Mouse (Mus musculus) liver, embryonic 11.5 days (tissue): ENCODE measurements around the gene Gimap4. TPM values are rescaled to one million over a fixed set of nuclear protein-coding genes. Genes with fewer than 3 reads are reported as not detected.
A peak's percentile ranks its signal among the peaks of the same experiment; 100 is the strongest.

Source experiments
- ATAC-seq: fragments of 200-750 bp; cut with Nextera tagmentation; replicated peaks from 2 replicates; pipeline ENCODE4 v1.8.0; 2017; ENCODE audit warnings: moderate number of reproducible peaks, mild to moderate bottlenecking, moderate TSS enrichment, moderate library complexity; ENCODE audit not compliant: low FRiP score
- DNase-seq: peaks from one replicate; pipeline ENCODE4 v3.0.0-alpha.2; 2017; ENCODE audit warnings: low spot score
- H3K27ac ChIP-seq: fragments of 300-500 bp; sonication (generic); 2 replicates; pipeline ENCODE4 v1.5.1; 2014; ENCODE audit warnings: mild to moderate bottlenecking, low read depth, low read length, control low read depth
- H3K27me3 ChIP-seq: fragments of 300-500 bp; sonication (generic); replicated peaks from 2 replicates; pipeline ENCODE4 v1.6.1; 2014; ENCODE audit warnings: low read length, mixed read lengths; ENCODE audit not compliant: control insufficient read depth, insufficient read depth
- H3K36me3 ChIP-seq: fragments of 300-500 bp; sonication (generic); 2 replicates; pipeline ENCODE4 v1.6.1; 2014; ENCODE audit warnings: mild to moderate bottlenecking, low read length, moderate library complexity, mixed read lengths; ENCODE audit not compliant: control insufficient read depth, insufficient read depth
- H3K4me1 ChIP-seq: fragments of 300-500 bp; sonication (generic); replicated peaks from 2 replicates; pipeline ENCODE4 v1.6.1; 2014; ENCODE audit warnings: low read length, mixed read lengths; ENCODE audit not compliant: control insufficient read depth, insufficient read depth
- H3K4me2 ChIP-seq: fragments of 300-500 bp; sonication (generic); 2 replicates; pipeline ENCODE4 v1.6.1; 2014; ENCODE audit warnings: mild to moderate bottlenecking, control low read depth, moderate library complexity
- H3K4me3 ChIP-seq: fragments of 300-500 bp; sonication (generic); 2 replicates; pipeline ENCODE4 v1.5.1; 2014; ENCODE audit warnings: low read depth, low read length, control low read depth
- H3K9ac ChIP-seq: fragments of 300-500 bp; sonication (generic); 2 replicates; pipeline ENCODE4 v1.6.1; 2014; ENCODE audit warnings: low read depth, low read length, control low read depth
- H3K9me3 ChIP-seq: fragments of 300-500 bp; sonication (generic); 2 replicates; pipeline ENCODE4 v1.6.1; 2016; ENCODE audit warnings: low read length, inconsistent platforms, mixed read lengths; ENCODE audit not compliant: control insufficient read depth
- WGBS: fragments of 180-500 bp; shearing (Covaris S2); extraction: QIAGEN DNeasy Blood & Tissue Kit; methylation state at CpG from one replicate; pipeline ENCODE4 v1.1.7; 2014; 5-methylcytosine and 5-hydroxymethylcytosine counted together
- polyA plus RNA-seq: library from polyadenylated mRNA; unstranded; fragments of >200 nt; fragmentation: Nextera tagmentation; extraction: Ambion mirVana; gene quantifications from 2 replicates; pipeline ENCODE4 v1.2.1, GENCODE M21; 2014

The Gimap4 gene
- 21.8 and 23.5 TPM in 2 replicates for polyA plus RNA-seq

GRCm38 (mm10) chr6:48684319-48684718 lies at the start of gene Gimap4:
TSS of gene Gimap4 (plus strand) at chr6:48684549.
- DNase-seq: no peak
- ATAC-seq: no peak
- peak within 1 kb of the TSS; percentile 9; the same call in 1 of the 2 replicates for H3K4me2 ChIP-seq
- 59% methylated on average over 5 of the region's 5 CpGs for WGBS
- no peaks in the 10 kb centered on the region for H3K9me3 ChIP-seq
- no peaks in the 10 kb centered on the region for H3K36me3 ChIP-seq
- no peak within 1 kb of the TSS for H3K9ac ChIP-seq
- no peaks in the 10 kb centered on the region for H3K27me3 ChIP-seq
- no peaks in the 10 kb centered on the region for H3K4me1 ChIP-seq
- H3K27ac ChIP-seq: no peak within 1 kb of the TSS
- no peak within 1 kb of the TSS for H3K4me3 ChIP-seq

- no peak overlapping the region for H3K4me2 ChIP-seq
- no peak overlapping the region for H3K4me3 ChIP-seq
- no peak overlapping the region for H3K27ac ChIP-seq
- H3K9ac ChIP-seq: no peak overlapping the region
- peak; percentile 77 for ATAC-seq
- H3K9me3 ChIP-seq: no peaks in the 10 kb centered on the region
- no peak for DNase-seq
- H3K36me3 ChIP-seq: no peaks in the 10 kb centered on the region
- no peaks in the 10 kb centered on the region; the same call in 1 of the 2 replicates for H3K4me1 ChIP-seq
- H3K27me3 ChIP-seq: peaks cover under 1% of the 10 kb centered on the region; the same call in 1 of the 2 replicates
- WGBS: 58% methylated on average over 2 of the region's 2 CpGs
Measured at GRCm38 (mm10) chr6:48635105-48635504, 49.2 kb upstream of the Gimap4 start.

- DNase-seq: peak; percentile 8
- H3K36me3 ChIP-seq: no peaks in the 10 kb centered on the region
- no peak overlapping the region for H3K9ac ChIP-seq
- H3K4me2 ChIP-seq: no peak overlapping the region
- H3K27me3 ChIP-seq: no peaks in the 10 kb centered on the region
- H3K9me3 ChIP-seq: no peaks in the 10 kb centered on the region
- ATAC-seq: no peak
- WGBS: 67% methylated on average over 6 of the region's 6 CpGs
- H3K4me3 ChIP-seq: no peak overlapping the region
- H3K4me1 ChIP-seq: no peaks in the 10 kb centered on the region; the same call in 1 of the 2 replicates
- no peak overlapping the region for H3K27ac ChIP-seq
Measured at GRCm38 (mm10) chr6:48636515-48636914, 47.8 kb upstream of the Gimap4 start.

- Histone ChIP-seq H3K9ac (no peak overlapping the region), H3K4me3 (no peak overlapping the region), H3K4me2 (no peak overlapping the region), H3K27me3 (no peaks in the 10 kb centered on the region), H3K27ac (no peak overlapping the region), H3K36me3 (no peaks in the 10 kb centered on the region), H3K9me3 (no peaks in the 10 kb centered on the region), H3K4me1 (no peaks in the 10 kb centered on the region; the same call in 1 of the 2 replicates)
- ATAC-seq (no peak), DNase-seq (peak; percentile 21)
- 66% methylated on average over 6 of the region's 6 CpGs for WGBS
Measured at GRCm38 (mm10) chr6:48637811-48638500, 46.4 kb upstream of the Gimap4 start.

- H3K9me3 ChIP-seq: no peaks in the 10 kb centered on the region
- no peak overlapping the region for H3K4me3 ChIP-seq
- H3K4me1 ChIP-seq: no peaks in the 10 kb centered on the region; the same call in 1 of the 2 replicates
- H3K27ac ChIP-seq: no peak overlapping the region
- peak; percentile 23 for DNase-seq
- no peak overlapping the region for H3K9ac ChIP-seq
- H3K4me2 ChIP-seq: no peak overlapping the region
- H3K27me3 ChIP-seq: no peaks in the 10 kb centered on the region
- no peaks in the 10 kb centered on the region for H3K36me3 ChIP-seq
- no peak for ATAC-seq
- WGBS: 64% methylated on average over 2 of the region's 2 CpGs
Measured at GRCm38 (mm10) chr6:48638553-48638952, 45.8 kb upstream of the Gimap4 start.

GRCm38 (mm10) chr6:48641391-48641790 lies 43.0 kb upstream of the Gimap4 start:
- no peaks in the 10 kb centered on the region for H3K4me1 ChIP-seq
- H3K36me3 ChIP-seq: no peaks in the 10 kb centered on the region
- no peak overlapping the region for H3K9ac ChIP-seq
- DNase-seq: peak; percentile 12
- H3K27ac ChIP-seq: no peak overlapping the region
- H3K9me3 ChIP-seq: no peaks in the 10 kb centered on the region
- no peak overlapping the region for H3K4me2 ChIP-seq
- WGBS: 71% methylated on average over 6 of the region's 6 CpGs
- no peak for ATAC-seq
- no peaks in the 10 kb centered on the region for H3K27me3 ChIP-seq
- no peak overlapping the region for H3K4me3 ChIP-seq

- H3K4me2 ChIP-seq: no peak overlapping the region
- DNase-seq (no peak), ATAC-seq (no peak)
- H3K9me3 ChIP-seq: no peaks in the 10 kb centered on the region
- H3K27ac ChIP-seq: no peak overlapping the region
- H3K9ac ChIP-seq: no peak overlapping the region
- 23% methylated on average over 4 of the region's 4 CpGs for WGBS
- H3K27me3 ChIP-seq: no peaks in the 10 kb centered on the region
- no peak overlapping the region for H3K4me3 ChIP-seq
- no peaks in the 10 kb centered on the region for H3K36me3 ChIP-seq
- 0 out of 2 replicates have a peak, but pooled peaks cover 4% of the 10 kb centered on the region for H3K4me1 ChIP-seq
Measured at GRCm38 (mm10) chr6:48642764-48643292, 41.5 kb upstream of the Gimap4 start.

- H3K9ac ChIP-seq: no peak overlapping the region
- 8% methylated on average over 12 of the region's 12 CpGs for WGBS
- H3K9me3 ChIP-seq: no peaks in the 10 kb centered on the region
- H3K27me3 ChIP-seq: no peaks in the 10 kb centered on the region
- 0 out of 2 replicates have a peak, but pooled peaks cover 4% of the 10 kb centered on the region for H3K4me1 ChIP-seq
- no peak overlapping the region for H3K4me3 ChIP-seq
- H3K27ac ChIP-seq: no peak overlapping the region
- H3K36me3 ChIP-seq: no peaks in the 10 kb centered on the region
- DNase-seq (peak; percentile 58), ATAC-seq (no peak)
- H3K4me2 ChIP-seq: no peak overlapping the region
Measured at GRCm38 (mm10) chr6:48645660-48646308, 38.6 kb upstream of the Gimap4 start.
